Mouse (Mus musculus) E14TG2a.4 (cell line): ENCODE results near the gene Gpd1.

Source experiments
- CTCF ChIP-seq: conservative IDR thresholded peaks from 2 replicates; pipeline ENCODE4 v1.5.1; 2014; ENCODE audit warnings: low read length
- NANOG ChIP-seq: IDR thresholded peaks from 2 replicates; pipeline ENCODE4 v1.6.1; 2014; ENCODE audit warnings: borderline replicate concordance, low read length, mixed read lengths
- POU5F1 ChIP-seq: IDR thresholded peaks from 2 replicates; pipeline ENCODE4 v1.6.1; 2014; ENCODE audit warnings: low read length, borderline replicate concordance

DNA sequence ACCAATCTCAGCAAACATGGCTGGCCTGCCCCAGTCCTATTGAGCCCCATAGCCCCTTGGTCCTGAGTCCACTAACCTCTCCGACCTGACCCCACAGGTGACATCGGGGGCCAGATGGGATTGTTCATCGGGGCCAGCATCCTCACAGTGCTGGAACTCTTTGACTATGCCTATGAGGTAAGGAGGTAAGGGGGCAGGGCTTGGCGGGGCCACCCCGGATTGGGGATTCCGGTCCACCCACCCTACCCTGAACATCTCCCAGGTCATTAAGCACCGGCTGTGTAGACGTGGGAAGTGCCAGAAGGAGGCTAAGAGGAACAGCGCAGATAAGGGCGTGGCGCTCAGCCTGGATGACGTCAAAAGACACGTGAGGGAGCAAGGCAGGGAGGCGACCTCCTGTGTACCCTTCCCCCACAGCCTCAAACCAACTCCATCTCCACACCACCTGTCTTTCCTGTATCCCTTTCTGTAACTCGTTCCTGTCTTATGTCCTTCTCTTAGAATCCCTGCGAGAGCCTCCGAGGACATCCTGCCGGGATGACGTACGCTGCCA is 18.7 kb upstream of the Gpd1 start:
- TF ChIP-seq CTCF (no peak), NANOG (no peak), POU5F1 (no peak)
